Mouse (Mus musculus): ENCODE results near the gene Supt6.

DNA sequence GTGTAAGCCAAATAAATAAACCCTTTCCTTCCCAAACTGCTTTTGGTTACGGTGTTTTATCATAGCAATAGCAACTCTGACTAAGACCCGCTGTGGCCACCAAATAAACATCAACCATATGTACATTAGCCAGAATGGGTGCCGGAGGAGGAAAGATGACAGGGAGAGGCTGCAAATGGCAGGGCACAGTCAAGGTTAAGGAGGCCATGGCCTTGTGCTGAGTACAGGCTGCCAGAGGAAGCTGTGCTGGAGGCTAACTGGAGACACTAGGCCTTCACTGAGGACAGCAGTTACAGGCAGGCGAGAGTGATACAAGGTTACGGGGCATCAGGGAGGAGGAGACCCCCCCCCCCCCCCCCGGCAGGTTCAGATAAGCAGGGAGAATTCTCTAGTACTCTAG, 35.9 kb downstream of the Supt6 start:
- no peak for TF ChIP-seq CTCF (IDR thresholded peaks at IDR 0.05; ENCODE audit: low read depth)
- no peak for TF ChIP-seq EP300 (IDR thresholded peaks at IDR 0.05; ENCODE audit: low read depth)

Measured in liver, embryonic 14.5 days (tissue).